Mouse (Mus musculus) macrophage (primary cell): ENCODE measurements around the gene B3gnt2. TPM values are rescaled to one million over a fixed set of nuclear protein-coding genes. Genes with fewer than 3 reads are reported as not detected.
A peak's percentile ranks its signal among the peaks of the same experiment; 100 is the strongest.

Source experiments
- H3K27ac ChIP-seq: fragments of 350-480 bp; formaldehyde crosslinking; 2 replicates; pipeline ENCODE4 v1.9.0; 2021
- H3K36me3 ChIP-seq: fragments of 350-480 bp; formaldehyde crosslinking; 2 replicates; pipeline ENCODE4 v1.9.0; 2021; ENCODE audit errors: inconsistent target
- H3K4me3 ChIP-seq: fragments of 350-480 bp; formaldehyde crosslinking; 2 replicates; pipeline ENCODE4 v1.9.0; 2021; ENCODE audit errors: inconsistent target
- H3K79me2 ChIP-seq: fragments of 350-480 bp; formaldehyde crosslinking; 2 replicates; pipeline ENCODE4 v1.9.0; 2021; ENCODE audit errors: inconsistent target
- whole genome bisulfite sequencing: methylation state at CpG from one replicate; pipeline ENCODE4 v1.1.7; 2026; ENCODE audit warnings: inconsistent platforms; ENCODE audit not compliant: missing documents; 5-methylcytosine and 5-hydroxymethylcytosine counted together
- polyA plus RNA-seq: library from polyadenylated mRNA; stranded (reverse); fragments of 250-400 nt; gene quantifications from 3 replicates; pipeline ENCODE4 v1.2.4, GENCODE M21; 2018; ENCODE audit warnings: inconsistent platforms

The B3gnt2 gene
- polyA plus RNA-seq, 1 experiment from 2014 or later, result 65.2 TPM

GRCm38 (mm10) chr11:22880383-22881172 is 19.8 kb upstream of the B3gnt2 start:
- no peak overlapping the region for H3K4me3 ChIP-seq
- WGBS, result 97% methylated on average over 3 of the region's 3 CpGs

GRCm38 (mm10) chr11:22879645-22880044 is 18.9 kb upstream of the B3gnt2 start:
- Histone ChIP-seq H3K27ac (no peak overlapping the region), H3K4me3 (no peak overlapping the region), H3K36me3 (no peaks in the 10 kb centered on the region), H3K79me2 (no peaks in the 10 kb centered on the region)
- WGBS, result 73% methylated on average over 4 of the region's 4 CpGs

More at GRCm38 (mm10) chr11:22880383-22881172, 19.8 kb upstream of the B3gnt2 start:
- no peaks in the 10 kb centered on the region for H3K36me3 ChIP-seq
- H3K79me2 ChIP-seq, result no peaks in the 10 kb centered on the region
- no peak overlapping the region for H3K27ac ChIP-seq

GRCm38 (mm10) chr11:22876680-22877330 is 16.0 kb upstream of the B3gnt2 start:
- H3K79me2 ChIP-seq, result no peaks in the 10 kb centered on the region
- 100% methylated on average over 3 of the region's 3 CpGs for WGBS
- no peak overlapping the region for H3K27ac ChIP-seq
- no peak overlapping the region for H3K4me3 ChIP-seq
- H3K36me3 ChIP-seq, result no peaks in the 10 kb centered on the region

- no peaks in the 10 kb centered on the region for H3K36me3 ChIP-seq
- no peaks in the 10 kb centered on the region for H3K79me2 ChIP-seq
- WGBS, result 88% methylated on average over 4 of the region's 4 CpGs
- no peak overlapping the region for H3K4me3 ChIP-seq
- H3K27ac ChIP-seq, result no peak overlapping the region
Observed at GRCm38 (mm10) chr11:22875279-22875678, 14.5 kb upstream of the B3gnt2 start.

- WGBS, result 95% methylated on average over 6 of the region's 6 CpGs
- no peaks in the 10 kb centered on the region for H3K79me2 ChIP-seq
Observed at GRCm38 (mm10) chr11:22874747-22875146, 14.0 kb upstream of the B3gnt2 start.

GRCm38 (mm10) chr11:22873383-22873782 is 12.6 kb upstream of the B3gnt2 start:
- H3K27ac ChIP-seq, result peak overlapping the region; percentile 87
- H3K4me3 ChIP-seq, result no peak overlapping the region
- no peaks in the 10 kb centered on the region for H3K79me2 ChIP-seq
- WGBS, result 43% methylated on average over 4 of the region's 4 CpGs
- no peaks in the 10 kb centered on the region for H3K36me3 ChIP-seq

More at GRCm38 (mm10) chr11:22874747-22875146, 14.0 kb upstream of the B3gnt2 start:
- no peaks in the 10 kb centered on the region for H3K36me3 ChIP-seq
- H3K27ac ChIP-seq, result no peak overlapping the region
- H3K4me3 ChIP-seq, result no peak overlapping the region

- Histone ChIP-seq H3K27ac (peak overlapping the region; percentile 87), H3K4me3 (peak overlapping the region; percentile 22), H3K79me2 (no peaks in the 10 kb centered on the region), H3K36me3 (no peaks in the 10 kb centered on the region)
- WGBS, result 6% methylated on average over 4 of the region's 4 CpGs
Observed at GRCm38 (mm10) chr11:22872307-22872680, 11.5 kb upstream of the B3gnt2 start.

- H3K79me2 ChIP-seq, result no peaks in the 10 kb centered on the region
- no peaks in the 10 kb centered on the region for H3K36me3 ChIP-seq
- peak overlapping the region; percentile 87 for H3K27ac ChIP-seq
- H3K4me3 ChIP-seq, result peak overlapping the region; percentile 22
- WGBS, result 3% methylated on average over 7 of the region's 7 CpGs
Observed at GRCm38 (mm10) chr11:22871628-22872306, 11.0 kb upstream of the B3gnt2 start.

- Histone ChIP-seq H3K36me3 (no peaks in the 10 kb centered on the region), H3K27ac (no peak overlapping the region), H3K79me2 (no peaks in the 10 kb centered on the region), H3K4me3 (no peak overlapping the region)
- 65% methylated on average over 8 of the region's 8 CpGs for WGBS
Observed at GRCm38 (mm10) chr11:22868582-22868981, 7.8 kb upstream of the B3gnt2 start.

GRCm38 (mm10) chr11:22867691-22868090 is 6.9 kb upstream of the B3gnt2 start:
- Histone ChIP-seq H3K27ac (no peak overlapping the region), H3K79me2 (no peaks in the 10 kb centered on the region), H3K4me3 (no peak overlapping the region), H3K36me3 (no peaks in the 10 kb centered on the region)
- WGBS, result 92% methylated on average over 5 of the region's 5 CpGs

- H3K79me2 ChIP-seq, result peaks cover 1% of the 10 kb centered on the region; the same call in 1 of the 2 replicates
- H3K36me3 ChIP-seq, result no peaks in the 10 kb centered on the region
- H3K4me3 ChIP-seq, result no peak overlapping the region
- WGBS, result 71% methylated on average over 6 of the region's 7 CpGs
- no peak overlapping the region for H3K27ac ChIP-seq
Observed at GRCm38 (mm10) chr11:22865635-22866246, 5.0 kb upstream of the B3gnt2 start.

GRCm38 (mm10) chr11:22864305-22865060 is 3.7 kb upstream of the B3gnt2 start:
- H3K79me2 ChIP-seq, result peaks cover 5% of the 10 kb centered on the region; the same call in 1 of the 2 replicates
- H3K36me3 ChIP-seq, result no peaks in the 10 kb centered on the region
- WGBS, result 76% methylated on average over 8 of the region's 8 CpGs
- H3K27ac ChIP-seq, result no peak overlapping the region
- no peak overlapping the region for H3K4me3 ChIP-seq

GRCm38 (mm10) chr11:22863581-22863980 is 2.8 kb upstream of the B3gnt2 start:
- Histone ChIP-seq H3K27ac (no peak overlapping the region), H3K36me3 (no peaks in the 10 kb centered on the region), H3K4me3 (no peak overlapping the region), H3K79me2 (peaks cover 12% of the 10 kb centered on the region)
- WGBS, result 79% methylated on average over 4 of the region's 4 CpGs

GRCm38 (mm10) chr11:22861315-22861714 is 554 bp upstream of the B3gnt2 start:
- 94% methylated on average over 4 of the region's 4 CpGs for WGBS
- Histone ChIP-seq H3K36me3 (no peaks in the 10 kb centered on the region), H3K4me3 (peak overlapping the region; percentile 64; the same call in 1 of the 2 replicates), H3K27ac (no peak overlapping the region), H3K79me2 (peaks cover 35% of the 10 kb centered on the region)
